Mouse (Mus musculus): Measurements from ENCODE around the gene Adamtsl5. TPM values are rescaled to one million over a fixed set of nuclear protein-coding genes. Genes with fewer than 3 reads are reported as not detected.

Gene Adamtsl5
- polyA plus RNA-seq, 1 experiment from 2014 or later, result 0.48 TPM

DNA sequence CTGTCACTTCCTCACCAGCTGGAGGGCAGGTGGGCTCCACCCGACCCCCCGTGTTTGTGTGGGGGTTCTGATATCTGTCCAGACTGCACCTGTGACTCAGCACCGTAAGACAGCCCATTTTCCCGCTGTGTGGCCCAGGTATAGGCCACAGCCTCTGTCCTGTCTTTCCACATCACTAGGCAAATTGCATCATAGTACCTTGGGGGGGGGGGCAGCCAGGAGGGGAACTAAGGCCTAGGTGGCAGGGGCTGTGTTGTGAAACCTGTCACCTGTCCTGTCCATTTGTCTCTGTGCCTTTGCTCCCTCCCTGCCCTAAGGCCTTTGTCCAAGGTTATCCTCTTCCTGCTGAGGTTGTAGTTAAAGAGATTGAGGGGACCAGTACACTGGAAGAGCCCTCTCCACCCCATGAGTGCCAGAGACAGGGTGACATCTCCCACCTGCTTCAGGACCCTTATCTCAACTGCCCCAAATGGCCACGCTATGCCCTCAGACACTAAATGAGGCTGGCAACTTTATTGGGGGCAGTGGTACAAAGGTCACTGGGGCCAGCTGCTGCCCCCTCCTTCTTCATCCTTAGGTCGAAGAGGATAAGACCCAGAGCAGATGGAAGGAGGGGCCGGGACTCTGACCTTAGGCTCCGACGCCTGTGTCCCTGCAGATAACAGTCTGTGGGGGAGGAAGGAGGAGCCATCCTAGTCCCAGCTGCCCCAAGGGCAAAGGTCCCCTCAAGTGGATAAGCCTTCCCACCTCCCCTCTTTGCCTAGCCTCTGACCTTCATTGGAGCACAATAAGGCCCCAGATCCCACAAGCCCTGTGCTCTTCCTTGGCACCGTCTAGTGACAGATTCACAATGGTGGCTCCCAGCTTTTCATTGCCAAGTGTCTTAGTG is 16.3 kb downstream of the Adamtsl5 start:
- Histone ChIP-seq H3K4me1 (peaks cover 40% of the 10 kb centered on the region), H3K9me3 (replicated peaks) (no peaks in the 10 kb centered on the region), H3K27ac (replicated peaks) (peak overlapping the region; percentile 49; the same call in 1 of the 2 replicates), H3K36me3 (peaks cover 7% of the 10 kb centered on the region), H3K4me3 (no peak overlapping the region), H3K27me3 (ENCODE audit: low read depth, poor library complexity, severe bottlenecking) (peaks cover 67% of the 10 kb centered on the region)
- DNase-seq (ENCODE audit: low spot score), result no peak
- WGBS, result 69% methylated on average over 10 of the region's 10 CpGs

DNA sequence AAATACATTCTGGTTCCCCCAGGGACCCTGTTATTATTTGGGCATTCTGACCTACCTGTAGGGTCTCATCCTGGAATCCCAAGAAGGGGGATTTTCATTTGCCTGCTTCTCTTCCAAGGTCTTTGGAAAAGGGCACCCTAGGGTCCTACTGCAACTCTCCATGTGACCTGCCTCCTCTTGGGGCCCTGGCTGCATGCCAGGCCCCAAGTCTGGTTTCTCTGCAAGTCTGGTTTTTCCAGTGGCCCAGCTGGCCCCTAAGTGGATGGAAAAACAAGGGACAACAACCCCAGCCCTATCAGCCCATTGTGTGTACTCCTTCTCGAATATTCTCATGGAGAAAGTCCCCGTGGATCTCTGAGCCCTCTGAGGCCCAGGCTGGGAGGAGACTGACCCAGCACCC is 17.3 kb downstream of the Adamtsl5 start:
- Histone ChIP-seq H3K27me3 (ENCODE audit: low read depth, poor library complexity, severe bottlenecking) (peaks cover 67% of the 10 kb centered on the region), H3K27ac (replicated peaks) (no peak overlapping the region; the same call in 1 of the 2 replicates), H3K4me1 (peaks cover 40% of the 10 kb centered on the region), H3K4me3 (peak overlapping the region; percentile 62), H3K36me3 (peaks cover 5% of the 10 kb centered on the region), H3K9me3 (replicated peaks) (no peaks in the 10 kb centered on the region)
- WGBS, result 87% methylated on average over 2 of the region's 2 CpGs
- no peak for DNase-seq (ENCODE audit: low spot score)

GRCm38 (mm10) chr10:80330084-80330483 is 18.1 kb downstream of the Adamtsl5 start:
- no peak for DNase-seq (ENCODE audit: low spot score)
- 2% methylated on average over 33 of the region's 41 CpGs for WGBS
- no peaks in the 10 kb centered on the region for H3K36me3 ChIP-seq
- peaks cover 45% of the 10 kb centered on the region for H3K4me1 ChIP-seq
- peak overlapping the region; percentile 77 for H3K27ac ChIP-seq (replicated peaks)
- H3K4me3 ChIP-seq, result peak overlapping the region; percentile 62
- H3K27me3 ChIP-seq (ENCODE audit: low read depth, poor library complexity, severe bottlenecking), result peaks cover 67% of the 10 kb centered on the region
- H3K9me3 ChIP-seq (replicated peaks), result no peaks in the 10 kb centered on the region

- Histone ChIP-seq H3K27ac (replicated peaks) (peak within 1 kb of the TSS; percentile 77), H3K9me3 (replicated peaks) (no peaks in the 10 kb centered on the region), H3K36me3 (no peaks in the 10 kb centered on the region), H3K4me1 (peaks cover 50% of the 10 kb centered on the region), H3K4me3 (peak within 1 kb of the TSS; percentile 62), H3K27me3 (ENCODE audit: low read depth, poor library complexity, severe bottlenecking) (peaks cover 67% of the 10 kb centered on the region)
- DNase-seq (ENCODE audit: low spot score), result peak; percentile 98
- WGBS, result 4% methylated on average over 36 of the region's 36 CpGs
Measured at GRCm38 (mm10) chr10:80329273-80330081, 18.7 kb downstream of the Adamtsl5 start, which contains the start of the genes Pcsk4 and Reep6. Pcsk4 (minus strand) TSS chr10:80329498. Reep6 (plus strand) TSS chr10:80329953.

DNA sequence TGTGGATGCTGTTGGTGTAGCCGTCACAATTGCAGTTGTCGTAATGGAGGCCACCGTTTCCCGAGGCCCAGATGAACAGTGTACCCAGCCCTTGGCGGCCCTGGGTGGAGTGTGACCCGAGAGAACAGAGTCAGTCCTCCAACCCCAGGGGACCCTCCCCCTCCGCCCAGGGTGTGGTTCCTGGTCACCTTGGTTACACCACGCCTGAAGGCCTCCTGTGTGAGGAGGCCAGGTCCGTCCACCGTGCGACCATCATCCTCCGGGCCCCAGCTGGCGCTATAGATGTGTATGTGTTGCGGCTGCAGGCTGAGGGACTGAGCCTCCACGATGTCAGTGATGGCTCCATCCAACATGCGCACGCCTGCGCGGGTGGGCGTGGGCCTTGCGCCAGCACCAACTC is 23.2 kb downstream of the Adamtsl5 start:
- no peak for DNase-seq (ENCODE audit: low spot score)
- no peaks in the 10 kb centered on the region for H3K36me3 ChIP-seq
- 84% methylated on average over 21 of the region's 21 CpGs for WGBS
- H3K4me3 ChIP-seq, result peak overlapping the region; percentile 20
- peaks cover 55% of the 10 kb centered on the region for H3K27me3 ChIP-seq (ENCODE audit: low read depth, poor library complexity, severe bottlenecking)
- H3K4me1 ChIP-seq, result peaks cover 56% of the 10 kb centered on the region
- no peaks in the 10 kb centered on the region for H3K9me3 ChIP-seq (replicated peaks)
- no peak overlapping the region for H3K27ac ChIP-seq (replicated peaks)

DNA sequence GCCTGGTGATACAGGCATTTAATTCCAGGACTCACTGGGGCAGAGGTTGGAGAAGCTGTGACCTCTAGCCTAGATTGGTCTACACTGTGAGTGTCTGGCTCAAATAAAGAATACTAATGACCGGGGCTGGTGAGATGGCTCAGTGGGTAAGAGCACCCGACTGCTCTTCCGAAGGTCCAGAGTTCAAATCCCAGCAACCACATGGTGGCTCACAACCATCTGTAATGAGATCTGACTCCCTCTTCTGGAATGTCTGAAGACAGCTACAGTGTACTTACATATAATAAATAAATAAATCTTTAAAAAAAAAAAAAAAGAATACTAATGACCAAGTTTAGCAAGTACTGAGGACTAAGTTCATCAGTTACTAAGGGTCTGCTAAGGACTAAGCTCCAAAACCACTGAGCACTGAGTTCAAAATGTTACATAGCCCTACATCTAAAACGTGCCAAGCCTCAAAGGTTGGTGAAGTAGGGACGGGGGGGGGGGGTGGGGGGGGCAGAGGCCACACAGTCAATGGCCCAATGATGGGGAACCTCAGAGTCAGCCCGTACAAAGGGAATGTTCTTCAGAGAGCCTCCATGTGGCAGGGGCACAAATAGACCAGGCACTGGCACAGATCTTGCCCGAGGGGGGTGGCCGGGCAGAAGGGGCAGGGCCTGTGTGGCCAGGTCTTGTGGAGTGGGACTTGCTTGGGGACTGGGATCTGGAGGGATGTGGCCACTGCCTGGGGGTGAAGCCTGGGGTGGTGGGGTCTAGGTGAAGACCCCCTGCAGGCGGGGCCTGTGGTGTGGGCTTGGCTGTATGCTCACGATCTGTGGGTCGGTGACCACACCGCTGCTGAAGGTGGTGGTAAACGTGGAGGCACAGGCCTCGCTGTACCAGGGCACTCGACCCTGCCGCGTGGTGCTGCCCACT is 23.8 kb downstream of the Adamtsl5 start:
- no peak for DNase-seq (ENCODE audit: low spot score)
- Histone ChIP-seq H3K9me3 (replicated peaks) (no peaks in the 10 kb centered on the region), H3K27me3 (ENCODE audit: low read depth, poor library complexity, severe bottlenecking) (peaks cover 55% of the 10 kb centered on the region), H3K36me3 (0 out of 2 replicates have a peak, but pooled peaks cover under 1% of the 10 kb centered on the region), H3K4me1 (peaks cover 56% of the 10 kb centered on the region), H3K4me3 (peak overlapping the region; percentile 68), H3K27ac (replicated peaks) (no peak overlapping the region)
- WGBS, result 79% methylated on average over 17 of the region's 17 CpGs

DNA sequence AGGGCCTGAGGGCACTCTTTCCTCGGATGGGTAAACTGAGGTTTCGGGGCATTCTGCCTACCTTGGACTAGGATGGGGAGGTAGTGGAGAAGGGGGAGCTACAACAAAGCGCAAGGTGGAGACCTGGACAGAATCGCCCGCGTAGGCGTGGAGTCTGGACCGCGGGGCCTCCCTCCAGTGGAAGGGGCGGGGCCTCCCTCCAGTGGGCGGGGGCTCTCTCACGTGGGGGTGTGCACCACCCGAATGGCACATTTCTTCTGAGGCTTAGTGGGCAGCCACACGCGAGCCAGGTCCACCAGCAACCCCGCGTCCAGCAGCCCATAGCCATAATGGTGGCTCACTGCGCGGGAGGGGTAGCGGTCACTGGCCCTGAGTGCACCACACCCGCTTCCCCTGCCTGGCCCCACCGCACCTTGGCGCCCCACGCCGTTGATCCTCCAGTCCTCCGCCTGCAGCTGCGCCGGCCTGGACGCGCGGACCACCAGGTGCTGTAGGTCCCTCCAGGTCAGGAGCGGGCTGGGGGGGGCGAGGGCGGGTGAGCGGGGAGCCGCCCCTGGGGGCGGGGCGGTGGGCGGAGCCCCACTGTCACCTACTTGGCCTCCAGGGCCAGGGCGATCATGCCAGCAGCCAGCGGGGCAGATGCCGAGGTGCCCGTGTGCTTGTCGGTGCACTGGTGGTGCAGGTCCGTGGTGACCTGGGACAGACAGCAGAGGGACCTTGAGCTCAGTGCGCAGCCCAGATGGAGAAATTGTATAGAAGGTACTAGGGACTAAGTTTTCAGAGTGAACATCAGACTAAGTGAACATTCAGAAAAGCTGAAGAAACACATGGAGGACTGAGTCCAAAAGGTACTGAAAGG is 24.7 kb downstream of the Adamtsl5 start:
- Histone ChIP-seq H3K9me3 (replicated peaks) (no peaks in the 10 kb centered on the region), H3K27ac (replicated peaks) (peak overlapping the region; percentile 83), H3K4me3 (peak overlapping the region; percentile 68), H3K27me3 (ENCODE audit: low read depth, poor library complexity, severe bottlenecking) (peaks cover 55% of the 10 kb centered on the region), H3K4me1 (peaks cover 57% of the 10 kb centered on the region), H3K36me3 (peaks cover 9% of the 10 kb centered on the region)
- 2% methylated on average over 46 of the region's 46 CpGs for WGBS
- peak; percentile 56 for DNase-seq (ENCODE audit: low spot score)

- H3K4me3 ChIP-seq, result peak overlapping the region; percentile 68
- peaks cover 16% of the 10 kb centered on the region for H3K36me3 ChIP-seq
- no peak for DNase-seq (ENCODE audit: low spot score)
- H3K4me1 ChIP-seq, result peaks cover 57% of the 10 kb centered on the region
- H3K27ac ChIP-seq (replicated peaks), result peak overlapping the region; percentile 83
- H3K9me3 ChIP-seq (replicated peaks), result no peaks in the 10 kb centered on the region
- WGBS, result 7% methylated on average over 28 of the region's 28 CpGs
- H3K27me3 ChIP-seq (ENCODE audit: low read depth, poor library complexity, severe bottlenecking), result peaks cover 51% of the 10 kb centered on the region
Measured at GRCm38 (mm10) chr10:80322811-80323211, 25.4 kb downstream of the Adamtsl5 start.

GRCm38 (mm10) chr10:80321670-80322581 is 26.3 kb downstream of the Adamtsl5 start:
- DNase-seq (ENCODE audit: low spot score), result no peak
- H3K4me1 ChIP-seq, result peaks cover 57% of the 10 kb centered on the region
- 91% methylated on average over 21 of the region's 21 CpGs for WGBS
- H3K36me3 ChIP-seq, result peaks cover 25% of the 10 kb centered on the region
- H3K27me3 ChIP-seq (ENCODE audit: low read depth, poor library complexity, severe bottlenecking), result peaks cover 55% of the 10 kb centered on the region
- peak overlapping the region; percentile 68 for H3K4me3 ChIP-seq
- H3K27ac ChIP-seq (replicated peaks), result 0 out of 2 replicates have a peak overlapping the region, but pooled peaks have one; percentile 83
- no peaks in the 10 kb centered on the region for H3K9me3 ChIP-seq (replicated peaks)

DNA sequence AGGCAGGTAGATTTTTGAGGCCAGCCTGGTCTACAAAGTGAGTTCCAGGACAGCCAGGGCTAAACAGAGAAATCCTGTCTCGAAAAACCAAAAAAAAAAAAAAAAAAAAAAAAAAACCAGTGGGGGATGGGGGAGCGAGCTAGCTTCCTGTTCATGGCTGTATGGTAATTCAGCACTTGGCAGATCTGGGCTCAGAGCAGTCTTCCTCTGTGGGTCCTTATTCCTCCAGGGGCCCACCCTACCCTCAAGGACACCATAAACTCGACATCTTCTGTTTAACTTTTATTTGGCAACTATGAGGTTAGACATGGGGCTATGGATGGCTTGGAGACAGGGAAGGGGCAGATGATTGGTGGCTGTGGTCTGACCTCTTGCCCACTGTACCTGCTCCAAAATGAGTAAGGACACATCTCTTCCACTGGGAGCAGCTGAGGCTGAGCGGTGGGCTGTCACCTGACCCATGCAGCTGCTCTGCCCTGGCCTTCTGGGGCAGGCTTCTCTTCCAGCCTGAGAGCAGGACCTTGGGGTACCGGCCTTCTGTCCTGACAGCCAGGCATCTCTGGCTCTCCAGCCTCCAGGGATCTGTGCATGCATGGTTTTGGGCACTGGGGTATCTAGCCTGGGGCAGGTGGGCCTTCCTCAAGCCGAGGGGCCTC is 27.1 kb downstream of the Adamtsl5 start:
- H3K9me3 ChIP-seq (replicated peaks), result no peaks in the 10 kb centered on the region
- peaks cover 60% of the 10 kb centered on the region for H3K4me1 ChIP-seq
- 75% methylated on average over 6 of the region's 6 CpGs for WGBS
- peaks cover 57% of the 10 kb centered on the region for H3K27me3 ChIP-seq (ENCODE audit: low read depth, poor library complexity, severe bottlenecking)
- H3K27ac ChIP-seq (replicated peaks), result peak overlapping the region; percentile 77; the same call in 1 of the 2 replicates
- H3K4me3 ChIP-seq, result 0 out of 2 replicates have a peak overlapping the region, but pooled peaks have one; percentile 77
- no peak for DNase-seq (ENCODE audit: low spot score)
- H3K36me3 ChIP-seq, result peaks cover 32% of the 10 kb centered on the region
